Mouse (Mus musculus) myocyte (in vitro differentiated cells): ENCODE measurements at regions not wholly inside any gene's neighbourhood (a gene's known extent, or its start where the extent isn't known, plus 50 kb on each side); places are given as distances from the start of the nearest gene placed in this dataset.

Experiments used
- E2F4 ChIP-seq: IDR thresholded peaks from one replicate; pipeline ENCODE4 v1.6.1; 2011; ENCODE audit warnings: mild to moderate bottlenecking, control low read depth, moderate library complexity; ENCODE audit not compliant: insufficient read depth
- MAX ChIP-seq: IDR thresholded peaks from one replicate; pipeline ENCODE4 v1.6.1; 2011; ENCODE audit warnings: low read depth, mild to moderate bottlenecking, control low read depth
- MYOD1 ChIP-seq, 3 experiments: IDR thresholded peaks; one replicate each; pipeline ENCODE4 v1.6.1; 2011; ENCODE audit warnings: control low read depth in 2 of 3, low read depth in 2 of 3, mild to moderate bottlenecking in 2 of 3, moderate library complexity in 1 of 3; ENCODE audit not compliant: insufficient read length in 2 of 3, control insufficient read depth in 1 of 3
- MYOG ChIP-seq, 3 experiments: IDR thresholded peaks; one replicate each; pipeline ENCODE4 v1.6.1; 2011; ENCODE audit warnings: control low read depth in 2 of 3, low read depth in 2 of 3, mild to moderate bottlenecking in 2 of 3; ENCODE audit not compliant: insufficient read length in 2 of 3, control insufficient read depth in 1 of 3, insufficient read depth in 1 of 3
- POLR2A ChIP-seq: IDR thresholded peaks from one replicate; pipeline ENCODE4 v1.6.1; 2011; ENCODE audit warnings: low read depth, mild to moderate bottlenecking, control low read depth, moderate library complexity; ENCODE audit not compliant: insufficient read length
- POLR2AphosphoS2 ChIP-seq: IDR thresholded peaks from one replicate; pipeline ENCODE4 v1.6.1; 2011; ENCODE audit warnings: low read depth, control low read depth; ENCODE audit not compliant: insufficient read length
- SRF ChIP-seq: IDR thresholded peaks from one replicate; pipeline ENCODE4 v1.6.1; 2011; ENCODE audit warnings: low read depth; ENCODE audit not compliant: control insufficient read depth, insufficient read length
- USF1 ChIP-seq: IDR thresholded peaks from one replicate; pipeline ENCODE4 v1.6.1; 2011; ENCODE audit warnings: low read depth, mild to moderate bottlenecking, control low read depth, moderate library complexity

DNA sequence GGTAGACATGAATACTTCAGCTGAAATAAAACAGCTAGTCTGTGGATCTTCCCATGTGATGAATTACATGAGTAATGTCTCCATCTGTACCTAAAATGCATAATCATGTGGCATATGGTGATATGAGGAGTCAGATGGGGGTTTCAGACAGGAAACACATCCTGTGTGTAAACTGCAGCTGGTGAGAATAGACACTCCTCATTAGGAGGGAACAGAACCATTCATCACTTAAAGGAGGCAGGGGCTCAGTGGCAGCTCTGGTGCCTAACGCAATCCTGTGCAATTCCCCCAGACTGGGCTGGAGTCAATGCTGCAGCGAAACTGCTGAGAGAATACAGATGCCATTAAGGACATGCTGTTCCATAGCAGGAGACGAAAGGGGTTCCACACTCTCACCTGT lies 103.3 kb upstream of the Egfl6 start:
- TF ChIP-seq USF1 (no peak), POLR2A (no peak), MYOG (IDR thresholded peaks at IDR 0.05; ENCODE audit: control insufficient read depth in 1 of 3, insufficient read depth in 1 of 3, insufficient read length in 2 of 3, low read depth in 2 of 3) (no peak), POLR2AphosphoS2 (no peak), SRF (no peak), MAX (no peak), MYOD1 (IDR thresholded peaks at IDR 0.05; ENCODE audit: control insufficient read depth in 1 of 3, insufficient read length in 2 of 3, low read depth in 2 of 3) (no peak), E2F4 (no peak)
